Mouse (Mus musculus): Measurements from ENCODE around the gene Aqr. TPM values are rescaled to one million over a fixed set of nuclear protein-coding genes. Genes with fewer than 3 reads are reported as not detected.

Gene Aqr
- polyA plus RNA-seq, 1 experiment from 2014 or later = 63.2 TPM

GRCm38 (mm10) chr2:114119451-114119850 lies 67.4 kb downstream of the Aqr start:
- no peak overlapping the region for H3K4me3 ChIP-seq (ENCODE audit: low read depth, low read length)
- no peaks in the 10 kb centered on the region for H3K9me3 ChIP-seq (ENCODE audit: control insufficient read depth, low read length)
- no peak overlapping the region for H3K9ac ChIP-seq (ENCODE audit: low read depth, low read length)
- H3K27me3 ChIP-seq (ENCODE audit: control insufficient read depth, insufficient read depth, low read length) = no peaks in the 10 kb centered on the region
- no peaks in the 10 kb centered on the region; the same call in 1 of the 2 replicates for H3K36me3 ChIP-seq (ENCODE audit: control insufficient read depth, insufficient read depth, low read length)
- 49% methylated on average over 7 of the region's 7 CpGs for WGBS
- DNase-seq (ENCODE audit: low spot score) = no peak
- H3K4me2 ChIP-seq (replicated peaks; ENCODE audit: low read depth, low read length) = no peak overlapping the region
- H3K27ac ChIP-seq (ENCODE audit: low read depth, low read length) = no peak overlapping the region
- no peaks in the 10 kb centered on the region for H3K4me1 ChIP-seq (replicated peaks; ENCODE audit: control insufficient read depth, insufficient read depth, low read length)
- ATAC-seq (ENCODE audit: low FRiP score) = no peak

- DNase-seq (ENCODE audit: low spot score) (no peak), ATAC-seq (ENCODE audit: low FRiP score) (no peak)
- H3K9me3 ChIP-seq (ENCODE audit: control insufficient read depth, low read length) = no peaks in the 10 kb centered on the region
- no peak overlapping the region for H3K4me3 ChIP-seq (ENCODE audit: low read depth, low read length)
- H3K36me3 ChIP-seq (ENCODE audit: control insufficient read depth, insufficient read depth, low read length) = peaks cover 3% of the 10 kb centered on the region; the same call in 1 of the 2 replicates
- H3K27ac ChIP-seq (ENCODE audit: low read depth, low read length) = no peak overlapping the region
- H3K4me1 ChIP-seq (replicated peaks; ENCODE audit: control insufficient read depth, insufficient read depth, low read length) = no peaks in the 10 kb centered on the region
- H3K27me3 ChIP-seq (ENCODE audit: control insufficient read depth, insufficient read depth, low read length) = no peaks in the 10 kb centered on the region
- 94% methylated on average over 3 of the region's 3 CpGs for WGBS
- no peak overlapping the region for H3K4me2 ChIP-seq (replicated peaks; ENCODE audit: low read depth, low read length)
- H3K9ac ChIP-seq (ENCODE audit: low read depth, low read length) = no peak overlapping the region
These were observed 69.2 kb downstream of the Aqr start for GRCm38 (mm10) chr2:114117665-114118064.

GRCm38 (mm10) chr2:114117235-114117634 lies 69.6 kb downstream of the Aqr start:
- no peak overlapping the region for H3K4me2 ChIP-seq (replicated peaks; ENCODE audit: low read depth, low read length)
- ATAC-seq (ENCODE audit: low FRiP score) (no peak), DNase-seq (ENCODE audit: low spot score) (no peak)
- no peak overlapping the region for H3K9ac ChIP-seq (ENCODE audit: low read depth, low read length)
- H3K27me3 ChIP-seq (ENCODE audit: control insufficient read depth, insufficient read depth, low read length) = no peaks in the 10 kb centered on the region
- no peaks in the 10 kb centered on the region for H3K9me3 ChIP-seq (ENCODE audit: control insufficient read depth, low read length)
- no peaks in the 10 kb centered on the region for H3K4me1 ChIP-seq (replicated peaks; ENCODE audit: control insufficient read depth, insufficient read depth, low read length)
- no peak overlapping the region for H3K4me3 ChIP-seq (ENCODE audit: low read depth, low read length)
- WGBS = 97% methylated on average over 3 of the region's 3 CpGs
- peaks cover 3% of the 10 kb centered on the region; the same call in 1 of the 2 replicates for H3K36me3 ChIP-seq (ENCODE audit: control insufficient read depth, insufficient read depth, low read length)
- no peak overlapping the region for H3K27ac ChIP-seq (ENCODE audit: low read depth, low read length)

- H3K36me3 ChIP-seq (ENCODE audit: control insufficient read depth, insufficient read depth, low read length) = peaks cover 3% of the 10 kb centered on the region; the same call in 1 of the 2 replicates
- no peak overlapping the region for H3K4me3 ChIP-seq (ENCODE audit: low read depth, low read length)
- ATAC-seq (ENCODE audit: low FRiP score) (no peak), DNase-seq (ENCODE audit: low spot score) (no peak)
- no peak overlapping the region for H3K9ac ChIP-seq (ENCODE audit: low read depth, low read length)
- no peaks in the 10 kb centered on the region for H3K9me3 ChIP-seq (ENCODE audit: control insufficient read depth, low read length)
- no peaks in the 10 kb centered on the region for H3K4me1 ChIP-seq (replicated peaks; ENCODE audit: control insufficient read depth, insufficient read depth, low read length)
- H3K4me2 ChIP-seq (replicated peaks; ENCODE audit: low read depth, low read length) = no peak overlapping the region
- WGBS = 97% methylated on average over 4 of the region's 4 CpGs
- H3K27me3 ChIP-seq (ENCODE audit: control insufficient read depth, insufficient read depth, low read length) = no peaks in the 10 kb centered on the region
- H3K27ac ChIP-seq (ENCODE audit: low read depth, low read length) = no peak overlapping the region
These were observed 71.3 kb downstream of the Aqr start for GRCm38 (mm10) chr2:114115563-114115962.

GRCm38 (mm10) chr2:114107288-114108278 lies 79.2 kb downstream of the Aqr start:
- DNase-seq (ENCODE audit: low spot score) = no peak
- 0 out of 2 replicates have a peak, but pooled peaks have one; percentile 30 for ATAC-seq (ENCODE audit: low FRiP score)
- Histone ChIP-seq H3K9me3 (ENCODE audit: control insufficient read depth, low read length) (no peaks in the 10 kb centered on the region), H3K9ac (ENCODE audit: low read depth, low read length) (no peak overlapping the region), H3K4me1 (replicated peaks; ENCODE audit: control insufficient read depth, insufficient read depth, low read length) (no peaks in the 10 kb centered on the region), H3K27me3 (ENCODE audit: control insufficient read depth, insufficient read depth, low read length) (no peaks in the 10 kb centered on the region), H3K36me3 (ENCODE audit: control insufficient read depth, insufficient read depth, low read length) (peaks cover 4% of the 10 kb centered on the region; the same call in 1 of the 2 replicates), H3K4me3 (ENCODE audit: low read depth, low read length) (no peak overlapping the region), H3K4me2 (replicated peaks; ENCODE audit: low read depth, low read length) (no peak overlapping the region), H3K27ac (ENCODE audit: low read depth, low read length) (no peak overlapping the region)
- 54% methylated on average over 23 of the region's 23 CpGs for WGBS

GRCm38 (mm10) chr2:114106383-114106782 lies 80.4 kb downstream of the Aqr start:
- H3K4me1 ChIP-seq (replicated peaks; ENCODE audit: control insufficient read depth, insufficient read depth, low read length) = no peaks in the 10 kb centered on the region
- no peak overlapping the region for H3K4me3 ChIP-seq (ENCODE audit: low read depth, low read length)
- peaks cover 4% of the 10 kb centered on the region; the same call in 1 of the 2 replicates for H3K36me3 ChIP-seq (ENCODE audit: control insufficient read depth, insufficient read depth, low read length)
- no peaks in the 10 kb centered on the region for H3K9me3 ChIP-seq (ENCODE audit: control insufficient read depth, low read length)
- H3K27me3 ChIP-seq (ENCODE audit: control insufficient read depth, insufficient read depth, low read length) = no peaks in the 10 kb centered on the region
- no peak overlapping the region for H3K4me2 ChIP-seq (replicated peaks; ENCODE audit: low read depth, low read length)
- DNase-seq (ENCODE audit: low spot score) = no peak
- no peak overlapping the region for H3K27ac ChIP-seq (ENCODE audit: low read depth, low read length)
- ATAC-seq (ENCODE audit: low FRiP score) = no peak
- WGBS = 96% methylated on average over 8 of the region's 8 CpGs
- H3K9ac ChIP-seq (ENCODE audit: low read depth, low read length) = no peak overlapping the region

- Histone ChIP-seq H3K36me3 (ENCODE audit: control insufficient read depth, insufficient read depth, low read length) (peaks cover 4% of the 10 kb centered on the region; the same call in 1 of the 2 replicates), H3K27ac (ENCODE audit: low read depth, low read length) (no peak overlapping the region), H3K4me3 (ENCODE audit: low read depth, low read length) (no peak overlapping the region), H3K9me3 (ENCODE audit: control insufficient read depth, low read length) (no peaks in the 10 kb centered on the region), H3K4me1 (replicated peaks; ENCODE audit: control insufficient read depth, insufficient read depth, low read length) (no peaks in the 10 kb centered on the region), H3K9ac (ENCODE audit: low read depth, low read length) (no peak overlapping the region), H3K27me3 (ENCODE audit: control insufficient read depth, insufficient read depth, low read length) (no peaks in the 10 kb centered on the region), H3K4me2 (replicated peaks; ENCODE audit: low read depth, low read length) (no peak overlapping the region)
- 94% methylated on average over 3 of the region's 3 CpGs for WGBS
- DNase-seq (ENCODE audit: low spot score) (no peak), ATAC-seq (ENCODE audit: low FRiP score) (no peak)
These were observed 84.4 kb downstream of the Aqr start for GRCm38 (mm10) chr2:114102471-114102870.

- no peak for ATAC-seq (ENCODE audit: low FRiP score)
- H3K9ac ChIP-seq (ENCODE audit: low read depth, low read length) = no peak overlapping the region
- H3K4me1 ChIP-seq (replicated peaks; ENCODE audit: control insufficient read depth, insufficient read depth, low read length) = no peaks in the 10 kb centered on the region
- 92% methylated on average over 9 of the region's 9 CpGs for WGBS
- no peaks in the 10 kb centered on the region for H3K9me3 ChIP-seq (ENCODE audit: control insufficient read depth, low read length)
- H3K27me3 ChIP-seq (ENCODE audit: control insufficient read depth, insufficient read depth, low read length) = no peaks in the 10 kb centered on the region
- DNase-seq (ENCODE audit: low spot score) = no peak
- no peak overlapping the region for H3K4me2 ChIP-seq (replicated peaks; ENCODE audit: low read depth, low read length)
- no peak overlapping the region for H3K27ac ChIP-seq (ENCODE audit: low read depth, low read length)
- H3K4me3 ChIP-seq (ENCODE audit: low read depth, low read length) = no peak overlapping the region
- peaks cover 4% of the 10 kb centered on the region; the same call in 1 of the 2 replicates for H3K36me3 ChIP-seq (ENCODE audit: control insufficient read depth, insufficient read depth, low read length)
These were observed 86.0 kb downstream of the Aqr start for GRCm38 (mm10) chr2:114100834-114101233.

GRCm38 (mm10) chr2:114099816-114100215 lies 87.0 kb downstream of the Aqr start:
- Histone ChIP-seq H3K9ac (ENCODE audit: low read depth, low read length) (no peak overlapping the region), H3K9me3 (ENCODE audit: control insufficient read depth, low read length) (no peaks in the 10 kb centered on the region), H3K36me3 (ENCODE audit: control insufficient read depth, insufficient read depth, low read length) (no peaks in the 10 kb centered on the region), H3K4me3 (ENCODE audit: low read depth, low read length) (no peak overlapping the region), H3K27ac (ENCODE audit: low read depth, low read length) (no peak overlapping the region), H3K4me1 (replicated peaks; ENCODE audit: control insufficient read depth, insufficient read depth, low read length) (no peaks in the 10 kb centered on the region), H3K27me3 (ENCODE audit: control insufficient read depth, insufficient read depth, low read length) (no peaks in the 10 kb centered on the region), H3K4me2 (replicated peaks; ENCODE audit: low read depth, low read length) (no peak overlapping the region)
- ATAC-seq (ENCODE audit: low FRiP score) = no peak
- WGBS = 89% methylated on average over 3 of the region's 3 CpGs
- DNase-seq (ENCODE audit: low spot score) = no peak

Measured in hindbrain, embryonic 11.5 days (tissue).